Mouse (Mus musculus): ENCODE measurements around the gene Tas2r122.
"Not testable (repeated sequence)": the region's sequence is repeated elsewhere in the genome, so short reads cannot be mapped to it uniquely, and the experiment has no call there.

Gene Tas2r122

DNA sequence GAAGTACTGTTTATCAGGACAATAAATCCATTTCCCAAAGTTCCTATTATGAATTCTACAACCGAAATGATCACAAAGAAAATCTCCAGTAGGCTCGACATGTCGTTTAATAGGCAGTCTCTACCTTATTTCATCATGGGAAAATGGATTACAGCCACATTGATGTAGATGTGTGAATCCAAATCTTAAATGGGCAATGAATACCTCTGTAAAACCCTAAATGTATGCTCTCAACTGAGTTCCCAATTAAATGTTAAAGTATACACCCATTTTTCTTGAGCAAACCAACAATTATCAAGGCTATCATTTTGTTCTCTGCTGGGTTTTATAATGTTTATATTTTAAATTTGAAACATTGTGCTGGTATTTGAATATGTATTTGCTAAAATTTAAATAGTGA lies at the start of gene Tas2r122:
TSS of gene Tas2r122 (minus strand) at position 101 of the 400 bp plus-strand sequence.
- DNase-seq (ENCODE audit: low read depth, low spot score), result no peak

DNA sequence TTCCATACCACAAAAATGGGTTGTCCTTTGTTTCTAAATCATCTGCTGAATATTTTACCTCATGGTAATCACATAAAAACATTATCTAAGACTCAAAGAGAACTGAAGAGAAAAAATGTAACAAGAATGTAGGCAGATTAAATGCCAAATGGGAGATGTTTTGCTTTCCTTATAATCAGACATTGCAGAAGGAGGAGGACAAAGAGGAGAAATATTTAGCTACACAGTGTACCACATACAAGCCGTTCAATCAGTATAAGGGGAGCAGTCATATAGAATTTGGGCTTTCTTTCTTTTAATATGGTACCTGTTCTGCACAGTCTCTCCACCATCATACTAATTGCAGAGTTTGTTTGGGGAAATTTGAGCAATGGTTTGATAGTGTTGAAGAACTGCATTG lies 42.7 kb upstream of the Tas2r122 start, which contains the start of gene Tas2r124:
TSS of gene Tas2r124 (plus strand) at position 301 of the 400 bp plus-strand sequence.
- no peak for DNase-seq (ENCODE audit: low read depth, low spot score)

GRCm38 (mm10) chr6:132750206-132750605 lies 38.5 kb upstream of the Tas2r122 start:
- DNase-seq (ENCODE audit: low read depth, low spot score), result peak; percentile 1

- DNase-seq (ENCODE audit: low read depth, low spot score), result no peak
Observed at GRCm38 (mm10) chr6:132737935-132738334, 26.2 kb upstream of the Tas2r122 start, which contains the start of gene Tas2r115. Tas2r115 (minus strand) TSS chr6:132738035.

- no peak for DNase-seq (ENCODE audit: low read depth, low spot score)
Observed at GRCm38 (mm10) chr6:132700907-132701306, 10.8 kb downstream of the Tas2r122 start, which contains the start of gene Tas2r121. Tas2r121 (minus strand) TSS chr6:132701007.

- not testable (repeated sequence) for DNase-seq (ENCODE audit: low read depth, low spot score)
Observed at GRCm38 (mm10) chr6:132691596-132691995, 20.1 kb downstream of the Tas2r122 start.
